Mouse (Mus musculus): ENCODE measurements around the gene Mtcl1. TPM values are rescaled to one million over a fixed set of nuclear protein-coding genes. Genes with fewer than 3 reads are reported as not detected.
"Not testable (repeated sequence)": the region's sequence is repeated elsewhere in the genome, so short reads cannot be mapped to it uniquely, and the experiment has no call there.

Mtcl1 gene
- polyA plus RNA-seq, 1 experiment, result 6.2 TPM

DNA sequence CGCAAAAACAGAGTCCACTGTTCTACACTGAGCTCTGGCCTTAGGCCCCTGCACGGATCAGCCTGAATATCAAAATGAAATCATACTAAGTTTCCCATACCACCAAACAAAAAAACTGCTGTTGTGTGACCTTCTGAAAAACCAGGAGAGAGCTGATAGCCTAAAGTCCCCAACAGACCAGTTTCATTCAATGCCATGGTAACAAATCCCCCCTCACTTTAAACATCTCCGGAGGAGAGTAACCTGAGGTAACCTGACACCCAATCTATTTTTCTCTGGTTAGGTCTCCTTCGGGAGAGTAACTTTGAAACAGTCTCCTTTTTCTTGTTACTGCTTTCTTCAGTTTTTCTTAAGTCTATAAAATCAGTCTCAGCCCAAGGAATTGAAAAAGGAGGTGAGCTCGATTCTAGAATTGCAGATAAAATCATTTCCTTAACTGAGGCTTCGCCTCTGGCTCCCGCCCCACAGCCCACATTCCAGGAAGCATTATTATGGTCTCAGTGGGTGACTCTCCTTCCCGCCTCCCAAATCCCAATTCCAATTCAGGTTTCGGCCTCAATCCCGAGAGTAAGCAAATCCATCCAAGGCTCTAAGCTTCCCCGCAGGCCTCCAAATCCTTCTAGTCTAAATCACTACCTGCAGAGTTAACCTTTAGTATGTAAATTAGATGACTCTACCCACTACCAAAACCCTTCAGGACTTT, 10.3 kb downstream of the Mtcl1 start:
- WGBS, result 69% methylated on average over 11 of the region's 11 CpGs
- H3K36me3 ChIP-seq (ENCODE audit: control insufficient read depth, insufficient read depth, low read length), result no peaks in the 10 kb centered on the region
- TF ChIP-seq CTCF (IDR thresholded peaks at IDR 0.05; ENCODE audit: borderline replicate concordance, control insufficient read depth, extremely low read depth, insufficient read depth, low read length, poor library complexity) (no peak), POLR2A (IDR thresholded peaks at IDR 0.05; ENCODE audit: control insufficient read depth, extremely low read depth, insufficient read depth, low read length, poor library complexity) (no peak)
- H3K4me1 ChIP-seq (replicated peaks; ENCODE audit: control insufficient read depth, insufficient read depth, low read length), result no peaks in the 10 kb centered on the region
- no peak overlapping the region for H3K4me3 ChIP-seq (ENCODE audit: control insufficient read depth, insufficient read depth, low read length)
- H3K27me3 ChIP-seq (ENCODE audit: control insufficient read depth, insufficient read depth, low read length), result no peaks in the 10 kb centered on the region
- DNase-seq, result no peak
- H3K27ac ChIP-seq (ENCODE audit: control insufficient read depth, insufficient read depth, low read length), result no peak overlapping the region

DNA sequence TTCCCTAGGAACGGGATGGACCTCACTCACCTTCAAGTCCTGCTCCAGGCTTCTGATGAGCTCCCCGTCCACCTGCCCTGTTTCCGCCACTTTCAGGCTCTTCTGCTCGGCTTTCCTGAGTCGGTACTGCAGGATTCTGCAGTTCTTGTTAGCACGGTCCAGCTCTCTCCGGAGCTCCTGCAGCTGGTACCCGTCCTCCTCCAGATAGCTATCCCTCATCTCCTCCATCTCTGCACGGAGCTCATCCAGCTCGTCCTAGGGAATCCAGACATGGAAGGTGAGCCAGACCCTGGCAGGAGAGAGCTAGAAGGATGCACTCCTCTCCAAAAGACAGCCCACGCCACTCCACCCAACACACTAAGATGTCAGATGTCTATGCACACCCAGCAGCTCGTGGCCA, 11.4 kb downstream of the Mtcl1 start:
- TF ChIP-seq CTCF (IDR thresholded peaks at IDR 0.05; ENCODE audit: borderline replicate concordance, control insufficient read depth, extremely low read depth, insufficient read depth, low read length, poor library complexity), result no peak
- no peak for TF ChIP-seq POLR2A (IDR thresholded peaks at IDR 0.05; ENCODE audit: control insufficient read depth, extremely low read depth, insufficient read depth, low read length, poor library complexity)
- H3K27me3 ChIP-seq (ENCODE audit: control insufficient read depth, insufficient read depth, low read length), result no peaks in the 10 kb centered on the region
- no peak overlapping the region for H3K4me3 ChIP-seq (ENCODE audit: control insufficient read depth, insufficient read depth, low read length)
- DNase-seq, result no peak
- H3K36me3 ChIP-seq (ENCODE audit: control insufficient read depth, insufficient read depth, low read length), result no peaks in the 10 kb centered on the region
- 94% methylated on average over 12 of the region's 12 CpGs for WGBS
- H3K4me1 ChIP-seq (replicated peaks; ENCODE audit: control insufficient read depth, insufficient read depth, low read length), result no peaks in the 10 kb centered on the region
- no peak overlapping the region for H3K27ac ChIP-seq (ENCODE audit: control insufficient read depth, insufficient read depth, low read length)

DNA sequence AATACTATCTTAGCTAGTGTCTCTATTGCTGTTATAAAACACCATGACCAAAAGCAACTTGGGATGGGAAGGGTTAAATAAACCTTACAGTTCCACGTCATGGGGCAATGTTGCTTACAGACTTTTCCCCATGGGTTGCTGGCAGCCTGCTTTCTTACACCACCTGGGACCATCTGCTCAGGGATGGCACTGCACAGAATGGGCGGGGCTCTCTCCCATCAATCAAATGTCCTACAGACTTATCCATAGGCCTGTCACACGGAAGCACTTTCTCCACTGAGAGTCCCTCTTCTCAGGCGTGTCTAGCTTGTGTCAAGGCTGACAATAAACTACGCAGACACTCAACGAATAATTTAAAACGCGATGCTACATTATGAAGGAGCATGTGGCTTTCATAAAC, 12.7 kb downstream of the Mtcl1 start:
- 87% methylated on average over 8 of the region's 8 CpGs for WGBS
- no peak for TF ChIP-seq CTCF (IDR thresholded peaks at IDR 0.05; ENCODE audit: borderline replicate concordance, control insufficient read depth, extremely low read depth, insufficient read depth, low read length, poor library complexity)
- Histone ChIP-seq H3K4me3 (ENCODE audit: control insufficient read depth, insufficient read depth, low read length) (no peak overlapping the region), H3K36me3 (ENCODE audit: control insufficient read depth, insufficient read depth, low read length) (no peaks in the 10 kb centered on the region), H3K4me1 (replicated peaks; ENCODE audit: control insufficient read depth, insufficient read depth, low read length) (no peaks in the 10 kb centered on the region), H3K27me3 (ENCODE audit: control insufficient read depth, insufficient read depth, low read length) (no peaks in the 10 kb centered on the region), H3K27ac (ENCODE audit: control insufficient read depth, insufficient read depth, low read length) (no peak overlapping the region)
- no peak for DNase-seq

DNA sequence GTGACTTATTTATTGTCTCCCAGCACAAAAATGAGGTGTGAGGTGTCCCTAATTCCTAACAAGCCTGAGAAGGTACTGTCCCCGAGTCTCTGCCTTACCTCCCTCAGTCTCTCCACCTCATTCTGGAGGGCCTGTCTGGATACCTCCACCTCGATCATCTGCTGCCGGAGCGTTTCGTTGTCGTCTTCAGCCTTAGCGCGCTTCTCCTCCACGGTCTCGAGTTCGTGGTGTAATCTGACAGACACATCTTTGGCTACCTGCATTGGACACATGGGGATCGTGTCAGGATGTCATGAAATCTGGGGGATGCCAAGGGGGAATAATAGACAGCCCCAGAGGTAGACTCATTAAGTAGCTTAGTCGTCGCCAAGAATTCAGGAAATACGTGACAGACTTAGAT, 13.6 kb downstream of the Mtcl1 start:
- Histone ChIP-seq H3K4me3 (ENCODE audit: control insufficient read depth, insufficient read depth, low read length) (no peak overlapping the region), H3K4me1 (replicated peaks; ENCODE audit: control insufficient read depth, insufficient read depth, low read length) (no peaks in the 10 kb centered on the region), H3K27me3 (ENCODE audit: control insufficient read depth, insufficient read depth, low read length) (no peaks in the 10 kb centered on the region), H3K27ac (ENCODE audit: control insufficient read depth, insufficient read depth, low read length) (no peak overlapping the region), H3K36me3 (ENCODE audit: control insufficient read depth, insufficient read depth, low read length) (no peaks in the 10 kb centered on the region)
- 94% methylated on average over 15 of the region's 15 CpGs for WGBS
- no peak for DNase-seq
- TF ChIP-seq CTCF (IDR thresholded peaks at IDR 0.05; ENCODE audit: borderline replicate concordance, control insufficient read depth, extremely low read depth, insufficient read depth, low read length, poor library complexity), result no peak
- TF ChIP-seq POLR2A (IDR thresholded peaks at IDR 0.05; ENCODE audit: control insufficient read depth, extremely low read depth, insufficient read depth, low read length, poor library complexity), result no peak

DNA sequence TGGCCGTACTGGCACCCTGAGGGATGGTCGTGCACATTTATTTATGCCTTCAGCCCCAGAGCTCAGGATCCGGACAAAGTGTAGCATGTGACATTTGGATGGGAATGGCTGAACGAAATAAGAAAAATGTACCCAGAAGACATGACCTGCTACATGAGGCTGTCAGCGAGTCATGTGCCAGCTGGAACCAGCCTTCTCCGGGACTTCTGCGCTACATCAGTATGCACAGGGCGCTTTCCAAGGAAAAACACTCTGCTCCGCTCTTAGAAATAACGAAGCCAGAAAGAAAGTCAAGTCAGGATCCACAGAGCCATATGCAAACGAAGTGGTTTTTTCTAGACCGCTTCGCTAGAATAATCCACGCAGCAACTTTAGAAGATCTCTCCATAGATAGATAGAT, 14.5 kb downstream of the Mtcl1 start:
- H3K27me3 ChIP-seq (ENCODE audit: control insufficient read depth, insufficient read depth, low read length), result no peaks in the 10 kb centered on the region
- TF ChIP-seq CTCF (IDR thresholded peaks at IDR 0.05; ENCODE audit: borderline replicate concordance, control insufficient read depth, extremely low read depth, insufficient read depth, low read length, poor library complexity), result no peak
- no peak for TF ChIP-seq POLR2A (IDR thresholded peaks at IDR 0.05; ENCODE audit: control insufficient read depth, extremely low read depth, insufficient read depth, low read length, poor library complexity)
- no peaks in the 10 kb centered on the region for H3K4me1 ChIP-seq (replicated peaks; ENCODE audit: control insufficient read depth, insufficient read depth, low read length)
- no peak for DNase-seq
- WGBS, result 96% methylated on average over 14 of the region's 14 CpGs
- H3K27ac ChIP-seq (ENCODE audit: control insufficient read depth, insufficient read depth, low read length), result no peak overlapping the region
- H3K36me3 ChIP-seq (ENCODE audit: control insufficient read depth, insufficient read depth, low read length), result no peaks in the 10 kb centered on the region
- no peak overlapping the region for H3K4me3 ChIP-seq (ENCODE audit: control insufficient read depth, insufficient read depth, low read length)

DNA sequence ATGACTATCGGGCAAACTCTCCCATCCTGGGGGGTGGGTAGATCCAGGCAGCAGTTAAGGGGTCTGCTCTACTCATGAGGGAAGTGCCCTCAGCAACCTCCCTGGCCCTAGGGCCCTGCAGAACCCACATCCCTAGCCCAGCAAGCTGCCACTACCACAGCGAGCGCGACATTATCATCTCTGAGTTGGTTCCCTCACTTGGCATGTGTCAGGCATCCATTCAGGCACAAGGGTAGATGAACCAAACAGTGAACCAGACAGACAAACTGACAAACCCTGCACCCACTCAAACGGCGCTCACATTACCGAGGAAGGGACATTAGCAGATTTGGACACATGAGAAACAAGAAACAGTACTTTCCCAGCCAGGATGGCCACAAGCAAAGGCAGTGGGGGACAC, 15.0 kb downstream of the Mtcl1 start:
- 92% methylated on average over 7 of the region's 7 CpGs for WGBS
- TF ChIP-seq POLR2A (IDR thresholded peaks at IDR 0.05; ENCODE audit: control insufficient read depth, extremely low read depth, insufficient read depth, low read length, poor library complexity), result no peak
- no peak for TF ChIP-seq CTCF (IDR thresholded peaks at IDR 0.05; ENCODE audit: borderline replicate concordance, control insufficient read depth, extremely low read depth, insufficient read depth, low read length, poor library complexity)

DNA sequence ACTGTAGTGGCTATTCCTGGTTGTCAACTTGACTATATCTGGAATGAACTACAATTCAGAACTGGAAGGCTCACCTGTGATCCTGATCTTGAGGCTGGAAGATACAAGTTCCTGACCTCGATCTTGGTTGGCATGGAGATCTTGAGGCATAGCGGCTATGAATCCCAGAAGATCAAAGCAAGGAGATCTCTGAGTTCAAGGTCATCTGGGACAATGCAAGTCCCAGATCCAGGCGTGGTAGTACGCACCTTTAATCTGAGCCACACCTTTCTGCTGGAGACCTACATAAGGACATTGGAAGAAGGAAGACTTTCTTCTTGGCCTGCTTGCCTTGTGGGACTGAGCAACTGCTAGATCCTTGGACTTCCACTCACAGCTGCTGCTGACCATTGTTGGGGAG, 24.9 kb downstream of the Mtcl1 start:
- not testable (repeated sequence) for DNase-seq; H3K4me3 ChIP-seq (ENCODE audit: control insufficient read depth, insufficient read depth, low read length); H3K27me3 ChIP-seq (ENCODE audit: control insufficient read depth, insufficient read depth, low read length); H3K36me3 ChIP-seq (ENCODE audit: control insufficient read depth, insufficient read depth, low read length); H3K27ac ChIP-seq (ENCODE audit: control insufficient read depth, insufficient read depth, low read length); H3K4me1 ChIP-seq (replicated peaks; ENCODE audit: control insufficient read depth, insufficient read depth, low read length)
- 94% methylated on average over 4 of the region's 4 CpGs for WGBS

More for the DNA sequence above, 15.0 kb downstream of the Mtcl1 start:
- H3K4me1 ChIP-seq (replicated peaks; ENCODE audit: control insufficient read depth, insufficient read depth, low read length), result no peaks in the 10 kb centered on the region
- no peak for DNase-seq
- H3K27ac ChIP-seq (ENCODE audit: control insufficient read depth, insufficient read depth, low read length), result no peak overlapping the region
- no peaks in the 10 kb centered on the region for H3K27me3 ChIP-seq (ENCODE audit: control insufficient read depth, insufficient read depth, low read length)
- no peaks in the 10 kb centered on the region for H3K36me3 ChIP-seq (ENCODE audit: control insufficient read depth, insufficient read depth, low read length)
- H3K4me3 ChIP-seq (ENCODE audit: control insufficient read depth, insufficient read depth, low read length), result no peak overlapping the region
